Mouse (Mus musculus): ENCODE measurements at regions not wholly inside any gene's neighbourhood (a gene's known extent, or its start where the extent isn't known, plus 50 kb on each side); places are given as distances from the start of the nearest gene placed in this dataset.

GRCm38 (mm10) chr11:18715050-18715850 lies 303.5 kb downstream of the Meis1 start:
- no peak for DNase-seq

GRCm38 (mm10) chr11:18714400-18714799 lies 304.4 kb downstream of the Meis1 start:
- DNase-seq = no peak

- DNase-seq = no peak
Observed at GRCm38 (mm10) chr11:18712642-18713053, 306.1 kb downstream of the Meis1 start.

GRCm38 (mm10) chr11:18709628-18710027 lies 309.2 kb downstream of the Meis1 start:
- no peak for DNase-seq

GRCm38 (mm10) chr11:18681593-18681992 lies 337.2 kb downstream of the Meis1 start:
- no peak for DNase-seq

- DNase-seq = no peak
Observed at GRCm38 (mm10) chr11:18676876-18677275, 341.9 kb downstream of the Meis1 start.

- DNase-seq = no peak
Observed at GRCm38 (mm10) chr11:18670967-18671366, 347.8 kb downstream of the Meis1 start.

GRCm38 (mm10) chr11:18669322-18669721 lies 349.5 kb downstream of the Meis1 start:
- DNase-seq = no peak

GRCm38 (mm10) chr11:18656358-18656757 lies 362.4 kb downstream of the Meis1 start:
- DNase-seq = no peak

- no peak for DNase-seq
Observed at GRCm38 (mm10) chr11:18631975-18632773, 386.6 kb downstream of the Meis1 start.

GRCm38 (mm10) chr11:18631570-18631969 lies 387.2 kb downstream of the Meis1 start:
- no peak for DNase-seq

- no peak for DNase-seq
Observed at GRCm38 (mm10) chr11:18621777-18622176, 397.0 kb downstream of the Meis1 start.

- DNase-seq = no peak
Observed at GRCm38 (mm10) chr11:18604836-18605235, 413.9 kb downstream of the Meis1 start.

- no peak for DNase-seq
Observed at GRCm38 (mm10) chr11:18601568-18602182, 417.1 kb downstream of the Meis1 start.

- no peak for DNase-seq
Observed at GRCm38 (mm10) chr11:18598349-18598748, 420.4 kb downstream of the Meis1 start.

GRCm38 (mm10) chr11:18596996-18597395 lies 421.8 kb downstream of the Meis1 start:
- DNase-seq = no peak

GRCm38 (mm10) chr11:18590487-18590886 lies 428.3 kb downstream of the Meis1 start:
- DNase-seq = no peak

GRCm38 (mm10) chr11:18586468-18586867 lies 432.3 kb downstream of the Meis1 start:
- DNase-seq = no peak

GRCm38 (mm10) chr11:18585031-18585430 lies 433.8 kb downstream of the Meis1 start:
- DNase-seq = no peak

- DNase-seq = no peak
Observed at GRCm38 (mm10) chr11:18582781-18583161, 436.0 kb downstream of the Meis1 start.

- DNase-seq = peak; percentile 24
Observed at GRCm38 (mm10) chr11:18581997-18582780, 436.6 kb downstream of the Meis1 start.

Data from gastrocnemius, postnatal 10 days (tissue).